Mouse (Mus musculus) heart, postnatal 0 days (tissue): ENCODE measurements around the gene Hmgb3.

Source experiments
- CTCF ChIP-seq: IDR thresholded peaks from 2 replicates; pipeline ENCODE4 v1.5.1; 2016; ENCODE audit warnings: antibody characterized with exemption, control low read depth, low read depth
- EP300 ChIP-seq: IDR thresholded peaks from 2 replicates; pipeline ENCODE4 v1.6.1; 2016; ENCODE audit warnings: antibody characterized with exemption, low read depth

- TF ChIP-seq EP300 (no peak), CTCF (no peak)
These were observed 36.5 kb upstream of the Hmgb3 start for GRCm38 (mm10) chrX:71519252-71519651.
